Mouse (Mus musculus) C2C12 (cell line): ENCODE results near the gene Aspg. TPM values are rescaled to one million over a fixed set of nuclear protein-coding genes. Genes with fewer than 3 reads are reported as not detected.

Experiments used
- H3K27me3 ChIP-seq: one replicate; pipeline ENCODE4 v1.6.1; 2011; ENCODE audit not compliant: control insufficient read depth, insufficient read depth, insufficient read length
- H3K36me3 ChIP-seq: one replicate; pipeline ENCODE4 v1.6.1; 2011; ENCODE audit not compliant: control insufficient read depth, insufficient read depth
- H3K4me3 ChIP-seq: one replicate; pipeline ENCODE4 v1.5.1; 2011; ENCODE audit warnings: mild to moderate bottlenecking, control low read depth; ENCODE audit not compliant: poor library complexity, insufficient read depth, severe bottlenecking
- H3K79me2 ChIP-seq: one replicate; pipeline ENCODE4 v1.6.1; 2011; ENCODE audit not compliant: control insufficient read depth, insufficient read depth
- H3K79me3 ChIP-seq: one replicate; pipeline ENCODE4 v1.6.1; 2011; ENCODE audit warnings: low read depth, control low read depth
- H3ac ChIP-seq: one replicate; pipeline ENCODE3; 2011; ENCODE audit warnings: low read depth; ENCODE audit not compliant: control insufficient read depth, insufficient read length
- CEBPB ChIP-seq: IDR thresholded peaks from one replicate; pipeline ENCODE4 v1.6.1; 2011; ENCODE audit warnings: low read depth, mild to moderate bottlenecking, control low read depth, moderate library complexity
- CTCF ChIP-seq: IDR thresholded peaks from one replicate; pipeline ENCODE4 v1.5.1; 2011; ENCODE audit not compliant: control insufficient read depth, insufficient read depth, insufficient read length
- FOSL1 ChIP-seq: IDR thresholded peaks from one replicate; pipeline ENCODE4 v1.8.0; 2011; ENCODE audit warnings: mild to moderate bottlenecking, low read length; ENCODE audit not compliant: poor library complexity, insufficient read depth, severe bottlenecking
- MAX ChIP-seq: IDR thresholded peaks from one replicate; pipeline ENCODE4 v1.6.1; 2011; ENCODE audit warnings: mild to moderate bottlenecking, control low read depth
- MYOD1 ChIP-seq: IDR thresholded peaks from one replicate; pipeline ENCODE4 v1.6.1; 2011; ENCODE audit warnings: low read depth; ENCODE audit not compliant: control insufficient read depth, insufficient read length
- MYOG ChIP-seq: IDR thresholded peaks from one replicate; pipeline ENCODE4 v1.6.1; 2011; ENCODE audit not compliant: control insufficient read depth, insufficient read length; ENCODE audit errors: extremely low read depth
- USF1 ChIP-seq: IDR thresholded peaks from one replicate; pipeline ENCODE4 v1.6.1; 2011; ENCODE audit warnings: low read depth, mild to moderate bottlenecking, control low read depth, moderate library complexity
- polyA plus RNA-seq: library from polyadenylated mRNA; unstranded; fragments of >200 nt; fragmentation: generic; extraction: Trizol; gene quantifications from one replicate; pipeline ENCODE4 v1.2.1, GENCODE M21; 2012; ENCODE audit warnings: missing spikeins

Aspg gene
- polyA plus RNA-seq, 1 experiment = 0.13 TPM

GRCm38 (mm10) chr12:112156804-112157203 is 50.3 kb downstream of the Aspg start:
- H3K79me2 ChIP-seq = no peaks in the 10 kb centered on the region
- TF ChIP-seq FOSL1 (no peak), MYOG (no peak), CEBPB (no peak), MAX (no peak), CTCF (no peak), USF1 (no peak), MYOD1 (no peak)
- no peak overlapping the region for H3ac ChIP-seq
- peaks cover 84% of the 10 kb centered on the region for H3K27me3 ChIP-seq
- no peaks in the 10 kb centered on the region for H3K79me3 ChIP-seq
- H3K4me3 ChIP-seq = no peak overlapping the region
- no peaks in the 10 kb centered on the region for H3K36me3 ChIP-seq

- Histone ChIP-seq H3ac (no peak overlapping the region), H3K79me3 (no peaks in the 10 kb centered on the region), H3K4me3 (no peak overlapping the region), H3K79me2 (no peaks in the 10 kb centered on the region), H3K27me3 (peaks cover 89% of the 10 kb centered on the region), H3K36me3 (no peaks in the 10 kb centered on the region)
- TF ChIP-seq CEBPB (no peak), CTCF (no peak), FOSL1 (no peak), MAX (no peak)
Observed at GRCm38 (mm10) chr12:112158246-112158645, 51.8 kb downstream of the Aspg start.

GRCm38 (mm10) chr12:112158784-112159183 is 52.3 kb downstream of the Aspg start:
- H3K27me3 ChIP-seq = peaks cover 89% of the 10 kb centered on the region
- H3K79me3 ChIP-seq = no peaks in the 10 kb centered on the region
- no peaks in the 10 kb centered on the region for H3K79me2 ChIP-seq
- H3ac ChIP-seq = no peak overlapping the region
- no peak overlapping the region for H3K4me3 ChIP-seq
- H3K36me3 ChIP-seq = no peaks in the 10 kb centered on the region
- TF ChIP-seq CTCF (no peak), CEBPB (no peak)

GRCm38 (mm10) chr12:112163981-112164839 is 57.7 kb downstream of the Aspg start:
- TF ChIP-seq MAX (no peak), FOSL1 (no peak), MYOG (no peak), CEBPB (no peak), MYOD1 (no peak), CTCF (no peak)
- H3K79me3 ChIP-seq = no peaks in the 10 kb centered on the region
- no peak overlapping the region for H3ac ChIP-seq
- no peaks in the 10 kb centered on the region for H3K36me3 ChIP-seq
- no peaks in the 10 kb centered on the region for H3K79me2 ChIP-seq
- H3K27me3 ChIP-seq = peaks cover 73% of the 10 kb centered on the region
- no peak overlapping the region for H3K4me3 ChIP-seq

GRCm38 (mm10) chr12:112164840-112165219 is 58.4 kb downstream of the Aspg start:
- no peaks in the 10 kb centered on the region for H3K36me3 ChIP-seq
- H3K27me3 ChIP-seq = peaks cover 73% of the 10 kb centered on the region

GRCm38 (mm10) chr12:112169240-112169639 is 62.8 kb downstream of the Aspg start:
- Histone ChIP-seq H3ac (no peak overlapping the region), H3K27me3 (peaks cover 71% of the 10 kb centered on the region), H3K36me3 (no peaks in the 10 kb centered on the region), H3K79me3 (no peaks in the 10 kb centered on the region), H3K79me2 (no peaks in the 10 kb centered on the region), H3K4me3 (no peak overlapping the region)
- TF ChIP-seq MYOG (no peak), CTCF (no peak), USF1 (no peak), CEBPB (no peak), MAX (no peak), FOSL1 (no peak), MYOD1 (no peak)

More at GRCm38 (mm10) chr12:112164840-112165219, 58.4 kb downstream of the Aspg start:
- Histone ChIP-seq H3K79me3 (no peaks in the 10 kb centered on the region), H3K79me2 (no peaks in the 10 kb centered on the region), H3ac (no peak overlapping the region), H3K4me3 (no peak overlapping the region)
- no peak for TF ChIP-seq MYOD1
- TF ChIP-seq CEBPB = no peak
- no peak for TF ChIP-seq CTCF
- TF ChIP-seq MYOG = no peak
- TF ChIP-seq USF1 = no peak
- TF ChIP-seq FOSL1 = no peak
- no peak for TF ChIP-seq MAX
